Mouse (Mus musculus) testis, adult 2 months (tissue): ENCODE measurements around the gene Hand1.

Source experiments
- CTCF ChIP-seq: fragments of 200-500 bp; IDR thresholded peaks from 2 replicates; pipeline ENCODE4 v1.5.1; 2012; ENCODE audit warnings: low read depth, mild to moderate bottlenecking, inconsistent platforms, low read length, moderate library complexity; ENCODE audit not compliant: control insufficient read depth, insufficient read depth, insufficient replicate concordance
- POLR2A ChIP-seq: fragments of 200-500 bp; IDR thresholded peaks from 2 replicates; pipeline ENCODE4 v1.6.1; 2012; ENCODE audit warnings: low read depth, mild to moderate bottlenecking, inconsistent platforms, low read length, moderate library complexity; ENCODE audit not compliant: control insufficient read depth

DNA sequence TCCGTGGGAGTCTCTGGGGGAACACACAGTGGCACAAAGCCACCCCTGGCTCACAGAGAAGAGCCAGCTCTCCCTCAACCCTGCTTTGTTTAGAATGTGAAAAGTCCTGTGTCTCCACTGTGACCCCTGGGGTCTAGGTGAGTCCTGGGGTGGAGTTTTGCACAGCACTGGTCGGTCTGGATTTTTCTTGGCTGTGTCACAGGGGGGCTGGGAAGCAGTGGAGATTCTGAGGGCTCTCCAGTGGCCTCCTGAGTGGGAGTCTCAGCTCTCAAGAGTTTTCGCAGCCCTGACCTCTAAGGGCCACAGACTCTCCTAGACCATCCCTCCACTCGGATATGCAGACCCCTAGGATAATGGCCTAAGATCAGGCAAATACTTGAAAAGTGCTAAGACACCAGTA, 25.1 kb upstream of the Hand1 start:
- TF ChIP-seq POLR2A (no peak), CTCF (no peak)
